Mouse (Mus musculus): ENCODE measurements around the gene Syngr1. TPM values are rescaled to one million over a fixed set of nuclear protein-coding genes. Genes with fewer than 3 reads are reported as not detected.

The Syngr1 gene
- polyA plus RNA-seq, 1 experiment from 2014 or later = 10.5 TPM

DNA sequence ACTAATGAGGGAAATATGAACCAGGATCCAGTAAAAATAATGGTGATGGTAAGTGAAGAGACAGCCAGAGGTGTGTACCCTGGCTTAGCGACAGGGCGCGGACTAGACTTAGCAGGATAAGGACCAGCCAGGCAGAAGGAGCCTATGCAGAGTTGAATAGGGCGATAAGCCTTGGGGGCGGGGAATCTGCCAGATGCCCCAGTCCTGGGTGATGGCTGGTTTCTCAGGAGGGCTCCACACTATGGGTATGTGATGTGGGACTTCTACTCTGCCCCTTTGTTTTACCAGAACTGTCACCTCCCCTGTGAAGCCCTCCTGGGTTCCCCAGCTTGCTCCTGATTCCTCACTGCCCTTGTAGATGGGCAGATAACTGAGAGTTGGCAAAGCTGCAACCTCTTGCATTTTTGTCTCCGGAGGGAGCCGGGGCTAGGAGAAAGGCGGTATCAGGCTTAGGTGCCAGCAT is 6.9 kb downstream of the Syngr1 start:
- H3K27ac ChIP-seq = peak overlapping the region; percentile 21; the same call in 1 of the 2 replicates
- peaks cover 36% of the 10 kb centered on the region for H3K4me1 ChIP-seq
- peaks cover 57% of the 10 kb centered on the region for H3K27me3 ChIP-seq (ENCODE audit: poor library complexity, severe bottlenecking)
- 23% methylated on average over 8 of the region's 8 CpGs for WGBS
- H3K9me3 ChIP-seq = no peaks in the 10 kb centered on the region
- DNase-seq (ENCODE audit: extremely low spot score, low spot score) = no peak
- no peaks in the 10 kb centered on the region for H3K36me3 ChIP-seq (replicated peaks)
- no peak overlapping the region; the same call in 1 of the 2 replicates for H3K4me3 ChIP-seq

- peaks cover 50% of the 10 kb centered on the region for H3K27me3 ChIP-seq (ENCODE audit: poor library complexity, severe bottlenecking)
- no peaks in the 10 kb centered on the region for H3K36me3 ChIP-seq (replicated peaks)
- peaks cover 38% of the 10 kb centered on the region for H3K4me1 ChIP-seq
- 56% methylated on average over 9 of the region's 9 CpGs for WGBS
- no peak overlapping the region for H3K4me3 ChIP-seq
- no peak overlapping the region for H3K27ac ChIP-seq
- DNase-seq (ENCODE audit: extremely low spot score, low spot score) = no peak
- H3K9me3 ChIP-seq = no peaks in the 10 kb centered on the region
Measured at GRCm38 (mm10) chr15:80098809-80099208, 7.7 kb downstream of the Syngr1 start.

GRCm38 (mm10) chr15:80099477-80099876 is 8.3 kb downstream of the Syngr1 start:
- Histone ChIP-seq H3K27me3 (ENCODE audit: poor library complexity, severe bottlenecking) (peaks cover 44% of the 10 kb centered on the region), H3K4me1 (peaks cover 38% of the 10 kb centered on the region), H3K27ac (no peak overlapping the region), H3K4me3 (no peak overlapping the region), H3K36me3 (replicated peaks) (no peaks in the 10 kb centered on the region), H3K9me3 (no peaks in the 10 kb centered on the region)
- no peak for DNase-seq (ENCODE audit: extremely low spot score, low spot score)
- WGBS = 86% methylated on average over 3 of the region's 3 CpGs

DNA sequence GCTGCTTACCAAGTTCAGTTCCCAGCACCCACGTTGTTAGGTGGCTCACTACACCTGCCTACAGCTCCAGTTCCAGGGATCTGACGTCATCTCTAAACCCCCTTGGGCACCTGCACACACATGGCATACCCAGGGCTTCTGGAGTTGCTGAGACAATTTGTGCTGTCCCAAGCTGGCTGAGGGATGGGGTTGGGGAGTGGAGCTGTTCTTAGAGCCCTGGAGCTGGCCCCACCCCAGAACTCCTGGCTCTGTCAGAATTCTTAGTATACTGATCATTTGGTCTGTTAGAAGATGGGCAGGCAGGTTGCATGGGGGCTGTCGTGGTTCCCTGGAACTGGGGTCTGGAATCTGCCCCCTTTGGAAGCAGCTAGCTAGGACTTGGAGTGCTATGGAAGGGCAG is 9.1 kb downstream of the Syngr1 start:
- H3K36me3 ChIP-seq (replicated peaks) = no peaks in the 10 kb centered on the region
- H3K9me3 ChIP-seq = no peaks in the 10 kb centered on the region
- peaks cover 43% of the 10 kb centered on the region for H3K4me1 ChIP-seq
- WGBS = 80% methylated on average over 3 of the region's 3 CpGs
- no peak overlapping the region for H3K27ac ChIP-seq
- H3K4me3 ChIP-seq = no peak overlapping the region
- peaks cover 44% of the 10 kb centered on the region for H3K27me3 ChIP-seq (ENCODE audit: poor library complexity, severe bottlenecking)
- no peak for DNase-seq (ENCODE audit: extremely low spot score, low spot score)

DNA sequence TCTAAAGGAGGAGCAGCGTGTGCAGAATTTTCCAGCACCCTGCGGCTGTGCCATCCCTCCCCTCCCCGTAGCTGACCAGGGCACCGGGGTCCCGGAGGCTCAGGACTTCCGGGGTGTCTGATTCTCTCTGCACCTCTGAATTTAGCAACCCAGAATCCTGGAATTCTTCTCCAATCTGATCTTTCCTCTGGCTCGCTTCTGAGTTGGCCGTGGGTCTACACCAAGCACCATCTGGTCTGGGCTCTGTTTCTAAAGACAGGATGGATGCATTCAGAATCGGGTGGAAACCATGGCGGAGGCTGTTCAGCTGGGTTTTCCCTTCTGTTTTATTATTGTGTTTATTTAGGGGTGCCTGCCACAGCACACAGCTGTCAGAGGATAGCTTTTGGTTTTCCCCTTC is 9.7 kb downstream of the Syngr1 start:
- 91% methylated on average over 10 of the region's 10 CpGs for WGBS
- Histone ChIP-seq H3K4me1 (peaks cover 50% of the 10 kb centered on the region), H3K4me3 (no peak overlapping the region), H3K36me3 (replicated peaks) (no peaks in the 10 kb centered on the region), H3K27ac (no peak overlapping the region), H3K9me3 (no peaks in the 10 kb centered on the region), H3K27me3 (ENCODE audit: poor library complexity, severe bottlenecking) (peaks cover 38% of the 10 kb centered on the region)
- no peak for DNase-seq (ENCODE audit: extremely low spot score, low spot score)

DNA sequence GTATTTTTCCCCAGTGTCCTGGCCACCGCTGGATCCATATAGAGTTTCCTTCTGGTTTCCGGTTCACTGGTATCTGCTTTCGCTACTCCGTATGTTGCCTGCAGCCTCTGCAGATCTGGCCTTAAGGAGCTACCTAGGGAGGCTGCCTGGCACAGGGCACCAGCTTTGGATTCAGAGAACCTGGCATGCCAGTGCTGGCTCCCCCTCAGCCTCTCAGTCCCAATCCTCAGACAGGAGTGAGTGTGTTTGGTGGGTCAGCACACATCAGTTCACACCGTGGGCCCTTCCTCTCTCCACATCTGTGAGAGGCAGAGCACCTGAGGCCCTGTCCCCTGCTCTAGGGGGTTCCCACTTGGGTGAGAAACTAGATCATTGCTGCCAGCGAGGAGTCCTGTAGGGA is 10.4 kb downstream of the Syngr1 start:
- no peaks in the 10 kb centered on the region for H3K9me3 ChIP-seq
- H3K4me3 ChIP-seq = no peak overlapping the region
- peaks cover 32% of the 10 kb centered on the region for H3K27me3 ChIP-seq (ENCODE audit: poor library complexity, severe bottlenecking)
- peaks cover 49% of the 10 kb centered on the region for H3K4me1 ChIP-seq
- no peak for DNase-seq (ENCODE audit: extremely low spot score, low spot score)
- no peaks in the 10 kb centered on the region for H3K36me3 ChIP-seq (replicated peaks)
- no peak overlapping the region for H3K27ac ChIP-seq
- 85% methylated on average over 6 of the region's 6 CpGs for WGBS

DNA sequence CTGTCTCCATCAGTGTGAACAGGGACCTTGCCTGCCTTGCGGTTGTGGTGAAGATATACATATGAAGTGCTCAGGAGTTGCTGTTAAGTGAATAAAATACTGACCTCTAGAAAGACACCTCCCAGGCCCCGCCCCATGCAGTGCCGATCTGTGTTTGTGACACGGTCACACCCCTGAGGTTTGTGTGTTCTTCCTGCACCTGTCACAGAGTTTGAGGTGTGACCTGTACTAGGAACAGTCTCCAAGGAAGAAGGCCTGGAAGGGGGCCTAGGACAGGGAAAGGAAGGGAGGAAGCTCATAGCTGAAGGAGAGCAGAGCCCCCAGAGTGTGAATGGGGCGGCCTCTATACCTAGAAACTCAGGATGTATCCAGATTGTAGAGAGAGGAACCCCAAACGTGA is 11.4 kb downstream of the Syngr1 start:
- Histone ChIP-seq H3K4me1 (peaks cover 39% of the 10 kb centered on the region), H3K27me3 (ENCODE audit: poor library complexity, severe bottlenecking) (peaks cover 22% of the 10 kb centered on the region), H3K4me3 (no peak overlapping the region), H3K36me3 (replicated peaks) (no peaks in the 10 kb centered on the region), H3K27ac (no peak overlapping the region), H3K9me3 (no peaks in the 10 kb centered on the region)
- WGBS = 91% methylated on average over 6 of the region's 6 CpGs
- no peak for DNase-seq (ENCODE audit: extremely low spot score, low spot score)

DNA sequence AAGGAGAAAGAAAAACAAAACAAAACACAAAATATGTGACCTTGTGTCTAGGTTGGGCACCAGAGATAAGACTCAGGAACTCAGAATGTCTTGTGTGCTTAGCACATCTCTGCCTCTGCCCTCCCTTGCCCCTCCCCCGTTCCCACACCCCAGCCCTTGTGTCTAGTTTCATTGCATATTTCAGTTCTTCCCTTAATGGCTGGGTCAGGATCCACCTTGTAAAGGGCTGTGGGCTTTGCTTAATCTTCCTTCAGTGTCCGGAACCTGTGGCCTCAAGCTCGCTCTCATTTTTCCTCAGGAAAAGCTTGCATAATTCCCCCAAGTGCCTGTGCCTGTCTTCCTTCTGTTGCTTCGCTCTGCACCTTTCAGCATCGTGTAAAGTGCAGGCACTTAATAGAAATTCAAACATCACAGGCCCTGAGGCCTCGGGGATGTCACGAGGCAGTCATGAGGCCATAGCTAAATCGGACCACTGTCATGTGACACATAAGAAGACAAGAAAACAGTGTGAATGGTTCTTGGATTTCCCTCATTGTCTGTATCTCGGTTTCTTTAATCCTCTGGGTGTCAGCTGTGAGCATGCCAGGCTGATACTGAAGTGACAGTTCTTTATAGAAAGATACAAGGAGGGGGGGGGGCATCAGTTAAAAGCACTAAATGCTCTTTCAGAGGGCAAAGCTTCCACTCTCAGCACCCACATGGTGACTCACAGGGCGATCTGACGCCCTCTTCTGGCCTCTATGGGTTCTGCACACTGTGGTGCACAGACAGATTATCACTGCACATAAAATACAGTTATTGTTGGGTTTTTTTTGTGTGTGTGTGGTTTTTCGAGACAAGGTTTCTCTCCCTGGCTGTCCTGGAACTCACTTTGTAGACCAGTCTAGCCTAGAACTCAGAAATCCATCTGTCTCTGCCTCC is 14.6 kb downstream of the Syngr1 start:
- Histone ChIP-seq H3K27ac (0 out of 2 replicates have a peak overlapping the region, but pooled peaks have one; percentile 5), H3K9me3 (no peaks in the 10 kb centered on the region), H3K36me3 (replicated peaks) (no peaks in the 10 kb centered on the region), H3K4me1 (peaks cover 21% of the 10 kb centered on the region), H3K4me3 (no peak overlapping the region), H3K27me3 (ENCODE audit: poor library complexity, severe bottlenecking) (no peaks in the 10 kb centered on the region)
- WGBS = 75% methylated on average over 12 of the region's 12 CpGs
- DNase-seq (ENCODE audit: extremely low spot score, low spot score) = no peak

DNA sequence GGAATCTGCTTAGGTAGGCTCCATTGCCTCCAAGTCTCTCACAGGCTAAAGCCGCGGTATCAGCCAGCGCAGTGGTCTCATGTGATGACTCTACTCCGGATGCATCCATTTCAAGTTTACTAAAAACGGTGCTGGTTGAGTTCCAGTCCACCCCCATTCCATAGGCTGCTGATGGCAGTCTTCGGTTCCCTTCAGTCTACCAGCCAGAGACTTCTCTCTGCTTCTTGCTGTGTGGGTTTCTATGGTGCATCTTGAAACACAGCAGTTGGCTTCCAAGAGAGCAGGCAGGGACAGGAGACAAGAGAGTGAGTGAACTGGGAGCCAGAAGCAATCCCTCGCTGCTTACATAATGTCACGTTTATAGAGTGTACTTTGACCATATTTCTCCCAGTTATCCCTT is 16.0 kb downstream of the Syngr1 start:
- H3K27ac ChIP-seq = no peak overlapping the region
- H3K4me1 ChIP-seq = peaks cover 16% of the 10 kb centered on the region
- whole genome bisulfite sequencing = 97% methylated on average over 8 of the region's 8 CpGs
- no peak for DNase-seq (ENCODE audit: extremely low spot score, low spot score)
- no peaks in the 10 kb centered on the region for H3K27me3 ChIP-seq (ENCODE audit: poor library complexity, severe bottlenecking)
- no peak overlapping the region for H3K4me3 ChIP-seq
- no peaks in the 10 kb centered on the region for H3K36me3 ChIP-seq (replicated peaks)
- H3K9me3 ChIP-seq = no peaks in the 10 kb centered on the region

GRCm38 (mm10) chr15:80107575-80107974 is 16.4 kb downstream of the Syngr1 start:
- H3K27me3 ChIP-seq (ENCODE audit: poor library complexity, severe bottlenecking) = no peaks in the 10 kb centered on the region
- H3K4me1 ChIP-seq = peaks cover 16% of the 10 kb centered on the region
- H3K27ac ChIP-seq = no peak overlapping the region
- WGBS = 92% methylated on average over 3 of the region's 3 CpGs
- no peaks in the 10 kb centered on the region for H3K36me3 ChIP-seq (replicated peaks)
- no peak overlapping the region for H3K4me3 ChIP-seq
- H3K9me3 ChIP-seq = no peaks in the 10 kb centered on the region
- DNase-seq (ENCODE audit: extremely low spot score, low spot score) = no peak

DNA sequence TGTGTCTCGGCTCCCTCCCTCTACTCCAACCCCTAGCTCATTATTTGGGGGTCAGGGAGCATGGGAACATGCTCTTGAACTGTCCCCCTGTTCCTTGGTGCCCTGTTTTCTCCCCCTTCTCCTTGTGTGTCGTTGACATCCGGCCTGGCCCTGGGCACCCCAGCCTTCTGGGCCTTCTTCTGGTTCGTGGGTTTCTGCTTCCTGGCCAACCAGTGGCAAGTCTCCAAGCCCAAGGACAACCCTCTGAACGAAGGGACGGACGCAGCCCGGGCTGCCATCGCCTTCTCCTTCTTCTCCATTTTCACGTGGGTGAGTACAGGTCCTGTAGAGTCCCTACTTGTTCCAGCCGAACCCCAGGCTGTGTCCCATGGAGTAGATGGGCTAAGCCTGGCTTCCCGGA is 20.3 kb downstream of the Syngr1 start:
- H3K36me3 ChIP-seq (replicated peaks) = peaks cover 5% of the 10 kb centered on the region; the same call in 1 of the 2 replicates
- H3K27me3 ChIP-seq (ENCODE audit: poor library complexity, severe bottlenecking) = no peaks in the 10 kb centered on the region
- peaks cover 4% of the 10 kb centered on the region; the same call in 1 of the 2 replicates for H3K9me3 ChIP-seq
- WGBS = 82% methylated on average over 12 of the region's 12 CpGs
- H3K4me1 ChIP-seq = peaks cover 9% of the 10 kb centered on the region
- no peak overlapping the region for H3K4me3 ChIP-seq
- no peak overlapping the region for H3K27ac ChIP-seq
- no peak for DNase-seq (ENCODE audit: extremely low spot score, low spot score)

GRCm38 (mm10) chr15:80112499-80112898 is 21.4 kb downstream of the Syngr1 start:
- peaks cover 18% of the 10 kb centered on the region for H3K4me1 ChIP-seq
- peaks cover 4% of the 10 kb centered on the region; the same call in 1 of the 2 replicates for H3K9me3 ChIP-seq
- WGBS = 48% methylated on average over 2 of the region's 2 CpGs
- DNase-seq (ENCODE audit: extremely low spot score, low spot score) = no peak
- H3K4me3 ChIP-seq = no peak overlapping the region
- H3K27me3 ChIP-seq (ENCODE audit: poor library complexity, severe bottlenecking) = no peaks in the 10 kb centered on the region
- H3K36me3 ChIP-seq (replicated peaks) = peaks cover 5% of the 10 kb centered on the region; the same call in 1 of the 2 replicates
- H3K27ac ChIP-seq = no peak overlapping the region

GRCm38 (mm10) chr15:80114414-80114813 is 23.3 kb downstream of the Syngr1 start:
- Histone ChIP-seq H3K4me3 (no peak overlapping the region), H3K27ac (no peak overlapping the region), H3K9me3 (peaks cover 4% of the 10 kb centered on the region; the same call in 1 of the 2 replicates), H3K4me1 (peaks cover 18% of the 10 kb centered on the region), H3K27me3 (ENCODE audit: poor library complexity, severe bottlenecking) (no peaks in the 10 kb centered on the region), H3K36me3 (replicated peaks) (peaks cover 5% of the 10 kb centered on the region; the same call in 1 of the 2 replicates)
- WGBS = 96% methylated on average over 7 of the region's 7 CpGs
- no peak for DNase-seq (ENCODE audit: extremely low spot score, low spot score)

Measured in forebrain, embryonic 10.5 days (tissue).